Mouse (Mus musculus): ENCODE measurements at regions not wholly inside any gene's neighbourhood (a gene's known extent, or its start where the extent isn't known, plus 50 kb on each side); places are given as distances from the start of the nearest gene placed in this dataset.

DNA sequence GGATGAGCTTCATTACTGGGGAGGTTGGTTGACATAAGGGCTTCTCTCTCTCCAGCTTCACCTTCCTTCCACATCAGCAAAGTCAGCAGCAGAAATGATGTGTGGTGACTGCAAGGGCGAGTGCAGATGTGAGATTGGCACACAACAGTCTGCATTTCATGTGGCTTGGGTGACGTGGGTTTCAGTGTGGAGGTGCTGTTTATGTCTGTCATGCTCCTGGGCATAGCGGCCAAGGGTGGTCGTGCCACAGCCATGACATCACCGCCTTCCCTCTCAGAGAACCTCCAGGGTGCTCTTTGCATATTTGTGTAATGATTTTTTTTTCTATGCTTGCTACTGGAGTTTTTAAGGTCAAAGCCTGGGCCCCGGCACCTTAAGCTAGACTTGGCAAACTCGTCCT is 64.0 kb downstream of the Pthlh start:
- no peak for DNase-seq (ENCODE audit: low spot score)

- DNase-seq (ENCODE audit: low spot score), result no peak
Observed at GRCm38 (mm10) chr6:147199411-147199810, 64.6 kb downstream of the Pthlh start.

GRCm38 (mm10) chr6:147196432-147196831 is 67.6 kb downstream of the Pthlh start:
- no peak for DNase-seq (ENCODE audit: low spot score)

GRCm38 (mm10) chr6:147195277-147195676 is 68.7 kb downstream of the Pthlh start:
- no peak for DNase-seq (ENCODE audit: low spot score)

GRCm38 (mm10) chr6:147187710-147188109 is 76.3 kb downstream of the Pthlh start:
- no peak for DNase-seq (ENCODE audit: low spot score)

- peak; percentile 32 for DNase-seq (ENCODE audit: low spot score)
Observed at GRCm38 (mm10) chr6:147178276-147178675, 85.7 kb downstream of the Pthlh start.

GRCm38 (mm10) chr6:147176176-147176575 is 85.0 kb downstream of the Klhl42 start:
- DNase-seq (ENCODE audit: low spot score), result no peak
